Mouse (Mus musculus) intestine, embryonic 15.5 days (tissue): Measurements from ENCODE around the gene Hltf. TPM values are rescaled to one million over a fixed set of nuclear protein-coding genes. Genes with fewer than 3 reads are reported as not detected.
"Not testable (repeated sequence)": the region's sequence is repeated elsewhere in the genome, so short reads cannot be mapped to it uniquely, and the experiment has no call there.

Source experiments
- ATAC-seq: fragments of 200-750 bp; cut with Nextera tagmentation; 2 replicates; pipeline ENCODE4 v1.8.0; 2017; ENCODE audit warnings: moderate TSS enrichment, moderate library complexity
- H3K27ac ChIP-seq: fragments of 300-500 bp; sonication (generic); 2 replicates; pipeline ENCODE4 v1.5.1; 2015; ENCODE audit warnings: mild to moderate bottlenecking, inconsistent platforms
- H3K27me3 ChIP-seq: fragments of 300-500 bp; sonication (generic); replicated peaks from 2 replicates; pipeline ENCODE4 v1.6.1; 2015; ENCODE audit warnings: inconsistent platforms
- H3K36me3 ChIP-seq: fragments of 300-500 bp; sonication (generic); 2 replicates; pipeline ENCODE4 v1.6.1; 2015; ENCODE audit warnings: inconsistent platforms
- H3K4me1 ChIP-seq: fragments of 300-500 bp; sonication (generic); replicated peaks from 2 replicates; pipeline ENCODE4 v1.6.1; 2015; ENCODE audit warnings: inconsistent platforms
- H3K4me2 ChIP-seq: fragments of 300-500 bp; sonication (generic); replicated peaks from 2 replicates; pipeline ENCODE4 v1.6.1; 2015; ENCODE audit warnings: mild to moderate bottlenecking, inconsistent platforms
- H3K4me3 ChIP-seq: fragments of 300-500 bp; sonication (generic); replicated peaks from 2 replicates; pipeline ENCODE4 v1.5.1; 2015; ENCODE audit warnings: inconsistent platforms
- H3K9ac ChIP-seq: fragments of 300-500 bp; sonication (generic); 2 replicates; pipeline ENCODE4 v1.6.1; 2015; ENCODE audit warnings: inconsistent platforms
- H3K9me3 ChIP-seq: fragments of 300-500 bp; sonication (generic); 2 replicates; pipeline ENCODE4 v1.6.1; 2016; ENCODE audit warnings: inconsistent platforms
- WGBS: fragments of 180-500 bp; shearing (Covaris S2); methylation state at CpG from one replicate; pipeline ENCODE4 v1.1.7; 2015; 5-methylcytosine and 5-hydroxymethylcytosine counted together
- polyA plus RNA-seq: library from polyadenylated mRNA; unstranded; fragments of >200 nt; fragmentation: Nextera tagmentation; extraction: Ambion mirVana; gene quantifications from 2 replicates; pipeline ENCODE4 v1.2.1, GENCODE M21; 2015

The Hltf gene
- polyA plus RNA-seq, 1 experiment from 2014 or later: 15.0 TPM

- H3K27me3 ChIP-seq: no peaks in the 10 kb centered on the region
- H3K9me3 ChIP-seq: no peaks in the 10 kb centered on the region
- H3K4me1 ChIP-seq: no peaks in the 10 kb centered on the region
- H3K9ac ChIP-seq: no peak overlapping the region
- H3K36me3 ChIP-seq: peaks cover 4% of the 10 kb centered on the region; the same call in 1 of the 2 replicates
- no peak overlapping the region for H3K4me3 ChIP-seq
- whole genome bisulfite sequencing: 92% methylated on average over 2 of the region's 2 CpGs
- H3K4me2 ChIP-seq: no peak overlapping the region
- H3K27ac ChIP-seq: no peak overlapping the region
- ATAC-seq: no peak
Observed at GRCm38 (mm10) chr3:20111913-20112312, 54.3 kb downstream of the Hltf start.

GRCm38 (mm10) chr3:20119044-20119591 is 61.5 kb downstream of the Hltf start:
- no peak for ATAC-seq
- Histone ChIP-seq H3K9me3 (no peaks in the 10 kb centered on the region), H3K36me3 (no peaks in the 10 kb centered on the region), H3K4me2 (no peak overlapping the region), H3K4me1 (no peaks in the 10 kb centered on the region), H3K4me3 (no peak overlapping the region), H3K9ac (no peak overlapping the region), H3K27me3 (no peaks in the 10 kb centered on the region), H3K27ac (no peak overlapping the region)
- 93% methylated on average over 19 of the region's 19 CpGs for WGBS

- Histone ChIP-seq H3K4me3 (no peak overlapping the region), H3K4me2 (no peak overlapping the region), H3K9ac (no peak overlapping the region), H3K9me3 (no peaks in the 10 kb centered on the region), H3K4me1 (no peaks in the 10 kb centered on the region), H3K27ac (no peak overlapping the region), H3K36me3 (no peaks in the 10 kb centered on the region), H3K27me3 (no peaks in the 10 kb centered on the region)
- 74% methylated on average over 4 of the region's 4 CpGs for WGBS
- 0 out of 2 replicates have a peak, but pooled peaks have one; percentile 10 for ATAC-seq
Observed at GRCm38 (mm10) chr3:20119686-20120244, 62.2 kb downstream of the Hltf start.

GRCm38 (mm10) chr3:20121582-20121981 is 64.0 kb downstream of the Hltf start:
- 94% methylated on average over 5 of the region's 5 CpGs for WGBS
- not testable (repeated sequence) for ATAC-seq

GRCm38 (mm10) chr3:20125604-20126003 is 68.0 kb downstream of the Hltf start:
- H3K27me3 ChIP-seq: no peaks in the 10 kb centered on the region
- H3K9ac ChIP-seq: no peak overlapping the region
- no peaks in the 10 kb centered on the region for H3K4me1 ChIP-seq
- no peak overlapping the region for H3K4me3 ChIP-seq
- 87% methylated on average over 5 of the region's 5 CpGs for WGBS
- no peak overlapping the region for H3K27ac ChIP-seq
- H3K36me3 ChIP-seq: no peaks in the 10 kb centered on the region
- no peaks in the 10 kb centered on the region for H3K9me3 ChIP-seq
- no peak overlapping the region for H3K4me2 ChIP-seq
- no peak for ATAC-seq

More at GRCm38 (mm10) chr3:20121582-20121981, 64.0 kb downstream of the Hltf start:
- not testable (repeated sequence) for H3K4me1 ChIP-seq, H3K4me3 ChIP-seq, H3K27me3 ChIP-seq, H3K4me2 ChIP-seq, H3K36me3 ChIP-seq, H3K27ac ChIP-seq, H3K9me3 ChIP-seq, H3K9ac ChIP-seq

GRCm38 (mm10) chr3:20127047-20127595 is 69.5 kb downstream of the Hltf start:
- Histone ChIP-seq H3K4me1 (no peaks in the 10 kb centered on the region), H3K27ac (no peak overlapping the region), H3K9ac (no peak overlapping the region), H3K36me3 (no peaks in the 10 kb centered on the region), H3K27me3 (no peaks in the 10 kb centered on the region), H3K4me2 (no peak overlapping the region), H3K9me3 (no peaks in the 10 kb centered on the region), H3K4me3 (no peak overlapping the region)
- ATAC-seq: no peak
- 82% methylated on average over 2 of the region's 2 CpGs for WGBS

GRCm38 (mm10) chr3:20129491-20129890 is 71.9 kb downstream of the Hltf start:
- no peaks in the 10 kb centered on the region for H3K36me3 ChIP-seq
- H3K4me1 ChIP-seq: no peaks in the 10 kb centered on the region
- 89% methylated on average over 5 of the region's 5 CpGs for WGBS
- no peak overlapping the region for H3K4me3 ChIP-seq
- no peak for ATAC-seq
- H3K9ac ChIP-seq: no peak overlapping the region
- no peaks in the 10 kb centered on the region for H3K9me3 ChIP-seq
- no peak overlapping the region for H3K27ac ChIP-seq
- no peak overlapping the region for H3K4me2 ChIP-seq
- H3K27me3 ChIP-seq: no peaks in the 10 kb centered on the region

GRCm38 (mm10) chr3:20130456-20131349 is 73.1 kb downstream of the Hltf start:
- ATAC-seq: no peak
- H3K9me3 ChIP-seq: no peaks in the 10 kb centered on the region
- no peak overlapping the region for H3K27ac ChIP-seq
- H3K4me2 ChIP-seq: no peak overlapping the region
- no peaks in the 10 kb centered on the region for H3K36me3 ChIP-seq
- no peak overlapping the region for H3K9ac ChIP-seq
- no peak overlapping the region for H3K4me3 ChIP-seq
- H3K4me1 ChIP-seq: no peaks in the 10 kb centered on the region
- 89% methylated on average over 8 of the region's 8 CpGs for WGBS
- no peaks in the 10 kb centered on the region for H3K27me3 ChIP-seq

GRCm38 (mm10) chr3:20131350-20131720 is 73.7 kb downstream of the Hltf start:
- 61% methylated on average over 2 of the region's 2 CpGs for WGBS
- H3K9me3 ChIP-seq: no peaks in the 10 kb centered on the region
- no peak overlapping the region for H3K27ac ChIP-seq
- H3K36me3 ChIP-seq: no peaks in the 10 kb centered on the region
- H3K27me3 ChIP-seq: no peaks in the 10 kb centered on the region
- no peak overlapping the region for H3K9ac ChIP-seq
- H3K4me1 ChIP-seq: no peaks in the 10 kb centered on the region
- ATAC-seq: no peak
- no peak overlapping the region for H3K4me3 ChIP-seq
- no peak overlapping the region for H3K4me2 ChIP-seq

- no peaks in the 10 kb centered on the region for H3K27me3 ChIP-seq
- H3K4me1 ChIP-seq: no peaks in the 10 kb centered on the region
- no peak overlapping the region for H3K4me3 ChIP-seq
- H3K4me2 ChIP-seq: no peak overlapping the region
- no peak overlapping the region for H3K9ac ChIP-seq
- no peaks in the 10 kb centered on the region for H3K36me3 ChIP-seq
- no peaks in the 10 kb centered on the region for H3K9me3 ChIP-seq
- 84% methylated on average over 1 of the region's 1 CpGs for WGBS
- ATAC-seq: no peak
- no peak overlapping the region for H3K27ac ChIP-seq
Observed at GRCm38 (mm10) chr3:20132731-20133130, 75.1 kb downstream of the Hltf start.

- Histone ChIP-seq H3K4me1 (no peaks in the 10 kb centered on the region), H3K4me2 (no peak overlapping the region), H3K4me3 (no peak overlapping the region), H3K27ac (no peak overlapping the region), H3K9ac (no peak overlapping the region), H3K36me3 (0 out of 2 replicates have a peak, but pooled peaks cover 3% of the 10 kb centered on the region), H3K27me3 (no peaks in the 10 kb centered on the region), H3K9me3 (no peaks in the 10 kb centered on the region)
- WGBS: 74% methylated on average over 1 of the region's 1 CpGs
- no peak for ATAC-seq
Observed at GRCm38 (mm10) chr3:20133745-20134144, 76.1 kb downstream of the Hltf start.

- ATAC-seq: peak; percentile 59; the same call in 1 of the 2 replicates
- Histone ChIP-seq H3K27ac (no peak overlapping the region), H3K4me2 (no peak overlapping the region), H3K4me1 (no peaks in the 10 kb centered on the region), H3K9me3 (no peaks in the 10 kb centered on the region), H3K36me3 (0 out of 2 replicates have a peak, but pooled peaks cover 3% of the 10 kb centered on the region), H3K27me3 (no peaks in the 10 kb centered on the region), H3K9ac (no peak overlapping the region), H3K4me3 (no peak overlapping the region)
- WGBS: 46% methylated on average over 3 of the region's 3 CpGs
Observed at GRCm38 (mm10) chr3:20134545-20134944, 76.9 kb downstream of the Hltf start.
